Mouse (Mus musculus): ENCODE results near the gene Trim71.

- no peak for TF ChIP-seq TCF12 (IDR thresholded peaks at IDR 0.05; ENCODE audit: insufficient read depth, poor library complexity, severe bottlenecking)
- no peak for TF ChIP-seq POLR2AphosphoS2 (IDR thresholded peaks at IDR 0.05; ENCODE audit: insufficient read length, low read depth)
- TF ChIP-seq POLR2A (IDR thresholded peaks at IDR 0.05; ENCODE audit: insufficient read length, low read depth) = no peak
- TF ChIP-seq MYOG (IDR thresholded peaks at IDR 0.05; ENCODE audit: control insufficient read depth in 1 of 3, insufficient read depth in 1 of 3, insufficient read length in 2 of 3, low read depth in 2 of 3) = no peak
- TF ChIP-seq E2F4 (IDR thresholded peaks at IDR 0.05; ENCODE audit: insufficient read depth) = no peak
- no peak for TF ChIP-seq MAX (IDR thresholded peaks at IDR 0.05; ENCODE audit: low read depth)
- TF ChIP-seq MYOD1 (IDR thresholded peaks at IDR 0.05; ENCODE audit: control insufficient read depth in 1 of 3, insufficient read length in 2 of 3, low read depth in 2 of 3) = no peak
These were observed 20.2 kb upstream of the Trim71 start for GRCm38 (mm10) chr9:114584183-114585016.
